Mouse (Mus musculus): ENCODE results near the gene Zfp574. TPM values are rescaled to one million over a fixed set of nuclear protein-coding genes. Genes with fewer than 3 reads are reported as not detected.

Zfp574 gene
- total RNA-seq, 2 experiments from 2014 or later, result 8.3 to 9.9 TPM

- DNase-seq, result peak; percentile 28 to 52
Observed at GRCm38 (mm10) chr7:25072716-25073390, 486 bp downstream of the Zfp574 start.

- DNase-seq, result no peak
Observed at GRCm38 (mm10) chr7:25073924-25074323, 1.6 kb downstream of the Zfp574 start.

GRCm38 (mm10) chr7:25076296-25076662 lies 3.9 kb downstream of the Zfp574 start:
- peak in 1 of 2 experiments; percentile 51 for DNase-seq

- peak; percentile 96 to 99 for DNase-seq
Observed at GRCm38 (mm10) chr7:25076663-25077413, 4.5 kb downstream of the Zfp574 start.

- DNase-seq, result no peak
Observed at GRCm38 (mm10) chr7:25077414-25077755, 5.0 kb downstream of the Zfp574 start.

GRCm38 (mm10) chr7:25079496-25080026 lies 7.2 kb downstream of the Zfp574 start:
- no peak for DNase-seq

GRCm38 (mm10) chr7:25080431-25080830 lies 8.1 kb downstream of the Zfp574 start:
- no peak for DNase-seq

- DNase-seq, result peak; percentile 25 to 43
Observed at GRCm38 (mm10) chr7:25082510-25082909, 10.1 kb downstream of the Zfp574 start.

- peak in 1 of 2 experiments; percentile 17 for DNase-seq
Observed at GRCm38 (mm10) chr7:25084621-25085020, 12.3 kb downstream of the Zfp574 start.

- no peak for DNase-seq
Observed at GRCm38 (mm10) chr7:25086656-25087055, 14.3 kb downstream of the Zfp574 start.

- no peak for DNase-seq
Observed at GRCm38 (mm10) chr7:25087256-25087912, 15.0 kb downstream of the Zfp574 start.

- DNase-seq, result no peak
Observed at GRCm38 (mm10) chr7:25087972-25088371, 15.6 kb downstream of the Zfp574 start.

- DNase-seq, result no peak
Observed at GRCm38 (mm10) chr7:25088531-25088930, 16.2 kb downstream of the Zfp574 start.

- DNase-seq, result no peak
Observed at GRCm38 (mm10) chr7:25088968-25089367, 16.6 kb downstream of the Zfp574 start.

GRCm38 (mm10) chr7:25089875-25090274 lies 17.5 kb downstream of the Zfp574 start:
- DNase-seq, result no peak

- DNase-seq, result no peak
Observed at GRCm38 (mm10) chr7:25098169-25098568, 25.8 kb downstream of the Zfp574 start.

- DNase-seq, result no peak
Observed at GRCm38 (mm10) chr7:25099581-25099980, 27.2 kb downstream of the Zfp574 start.

- peak; percentile 66 to 81 for DNase-seq
Observed at GRCm38 (mm10) chr7:25105411-25106160, 33.2 kb downstream of the Zfp574 start.

GRCm38 (mm10) chr7:25106790-25107502 lies 34.6 kb downstream of the Zfp574 start:
- no peak for DNase-seq

- DNase-seq, result no peak
Observed at GRCm38 (mm10) chr7:25109355-25109754, 37.0 kb downstream of the Zfp574 start.

GRCm38 (mm10) chr7:25110336-25110735 lies 38.0 kb downstream of the Zfp574 start:
- DNase-seq, result no peak

Measured in heart, adult 18-20 months (tissue).